In the genomic region with DNA sequence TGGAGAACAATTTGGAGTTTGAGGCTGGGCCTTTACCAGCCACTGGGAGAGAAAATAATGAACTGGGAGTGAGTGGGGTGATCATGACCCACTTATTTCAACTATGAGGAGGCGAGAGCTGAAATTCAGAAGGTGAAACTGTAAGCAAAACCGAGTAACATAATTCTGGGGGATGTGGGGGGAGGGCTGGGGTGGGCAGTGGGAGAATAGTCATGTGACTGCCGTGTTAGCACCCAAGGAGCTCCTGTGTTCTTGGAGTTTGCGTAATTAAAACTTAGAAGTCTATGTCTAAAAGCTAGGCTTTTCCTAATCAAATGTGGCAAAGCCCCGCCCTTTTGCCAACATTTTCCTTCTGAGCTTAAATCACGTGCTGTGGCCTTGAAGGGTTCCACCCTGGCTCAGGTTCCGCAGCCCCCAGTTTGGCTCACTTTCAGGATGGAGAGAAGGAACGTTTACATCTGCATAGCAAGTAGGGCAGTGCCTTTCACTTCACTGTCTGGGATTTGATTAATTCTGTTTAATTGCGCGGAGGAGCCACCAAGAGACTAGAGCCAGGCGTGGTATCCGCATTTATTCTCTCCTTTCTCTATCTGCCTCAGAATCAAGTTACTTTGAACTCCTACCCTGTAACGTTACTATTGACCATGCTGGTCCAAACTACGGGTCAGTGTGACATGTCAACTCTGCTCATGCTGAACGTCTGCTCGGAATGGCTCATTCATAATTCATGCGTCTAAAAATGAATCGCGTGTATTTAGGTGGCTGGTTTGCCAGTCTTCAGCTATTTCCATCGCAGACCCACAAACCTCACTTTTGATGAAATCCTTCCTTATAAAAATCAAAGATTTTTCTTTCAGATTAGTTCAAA, we compare ENCODE assay signal across 11 mouse cellular contexts.
A peak's percentile ranks its signal among the peaks of the same experiment; 100 is the strongest.
DNase-seq lines count a peak whose midpoint lies in the region; ATAC-seq and TF ChIP-seq lines count a peak whose summit lies in the region.
"Had no signal": no experiment of that assay in that cellular context is flagged by ENCODE, and none has a peak within 500 bp of the region (broad histone marks: within the 10 kb centered on the region; RNA-seq: fewer than 3 reads in every experiment).

No protein-coding gene starts in this region.

- ATAC-seq in kidney, postnatal 0 days (replicated peaks; ENCODE audit: low FRiP score, low read depth) = no peak; the same call in 1 of the 2 replicates

- H3K9me3 ChIP-seq in kidney, postnatal 0 days (replicated peaks; ENCODE audit: low read length) = no peaks in the 10 kb centered on the region
- H3K9me3 ChIP-seq: megakaryocyte, embryonic 14.5 days had no signal

- TF ChIP-seq POLR2A in testis, adult 2 months (IDR thresholded peaks at IDR 0.05; ENCODE audit: control insufficient read depth, low read depth, low read length) = no peak

- H3K9ac ChIP-seq in kidney, postnatal 0 days (ENCODE audit: low read depth, low read length) = no peak overlapping the region

- no peaks in the 10 kb centered on the region for H3K36me3 ChIP-seq in kidney, postnatal 0 days (ENCODE audit: insufficient read depth, low read length)
- H3K36me3 ChIP-seq in testis, adult 2 months (ENCODE audit: control insufficient read depth, insufficient read depth, low read length) = no peaks in the 10 kb centered on the region

- peak; percentile 64 for DNase-seq in kidney, postnatal 0 days (ENCODE audit: low spot score)
- DNase-seq in kidney, adult 9 months = no peak
- no peak for DNase-seq in testis, postnatal 10 days (ENCODE audit: low spot score)
- DNase-seq in kidney, postnatal 25 days = peak; percentile 27 to 44
- DNase-seq in testis, postnatal 14 days (ENCODE audit: low spot score) = peak; percentile 24
- DNase-seq in lung, adult 18-20 months = no peak
- DNase-seq in cerebellum, adult 9-10 months = no peak
- DNase-seq: gastrocnemius, postnatal 25 days; heart, postnatal 36 days had no signal

- H3K4me2 ChIP-seq in kidney, postnatal 0 days (ENCODE audit: low read length) = peak overlapping the region; percentile 30

- H3K27ac ChIP-seq in kidney, postnatal 0 days = no peak overlapping the region
- H3K27ac ChIP-seq in testis, adult 2 months (ENCODE audit: control insufficient read depth, insufficient read depth, low read depth, low read length) = no peak overlapping the region

- H3K27me3 ChIP-seq in kidney, postnatal 0 days (ENCODE audit: insufficient read depth, low read length) = no peaks in the 10 kb centered on the region
- H3K27me3 ChIP-seq in testis, adult 2 months (ENCODE audit: control insufficient read depth, insufficient read depth, low read length) = no peaks in the 10 kb centered on the region

- peaks cover under 1% of the 10 kb centered on the region; the same call in 1 of the 2 replicates for H3K4me1 ChIP-seq in kidney, postnatal 0 days (replicated peaks; ENCODE audit: insufficient read depth, low read length)
- H3K4me1 ChIP-seq in testis, adult 2 months (ENCODE audit: control insufficient read depth, insufficient read depth, low read length) = peaks cover 2% of the 10 kb centered on the region

- no peak for TF ChIP-seq CTCF in kidney, postnatal 0 days (IDR thresholded peaks at IDR 0.05; ENCODE audit: low read depth)
- TF ChIP-seq CTCF in testis, adult 2 months (IDR thresholded peaks at IDR 0.05; ENCODE audit: control insufficient read depth, insufficient read depth, insufficient replicate concordance, low read depth, low read length) = no peak

- WGBS in kidney, postnatal 0 days = 50% methylated on average over 20 of the region's 20 CpGs

- no peak overlapping the region for H3K4me3 ChIP-seq in kidney, postnatal 0 days (replicated peaks; ENCODE audit: low read depth, low read length)
- H3K4me3 ChIP-seq in testis, adult 2 months (ENCODE audit: control insufficient read depth, low read depth, low read length) = peak overlapping the region; percentile 10; the same call in 1 of the 2 replicates
- H3K4me3 ChIP-seq: megakaryocyte, embryonic 14.5 days had no signal

Comparison
In these comparisons a context has a peak if more than half of its experiments do, and no peak if none do; other contexts are left out.
1. DNase-seq: peak in kidney, postnatal 0 days (single experiment), kidney, postnatal 25 days (2 of 2) and testis, postnatal 14 days (single experiment); none in kidney, adult 9 months (single experiment), testis, postnatal 10 days (single experiment), lung, adult 18-20 months (0 of 2) and cerebellum, adult 9-10 months (single experiment).